Mouse (Mus musculus): ENCODE data around the gene Tsga10. TPM values are rescaled to one million over a fixed set of nuclear protein-coding genes. Genes with fewer than 3 reads are reported as not detected.

Tsga10 gene
- total and polyA plus RNA-seq, 3 experiments: 0.80 to 4.1 (median 3.7) TPM

GRCm38 (mm10) chr1:37877736-37878460, 11.7 kb upstream of the Tsga10 start:
- 82% methylated on average over 13 of the region's 13 CpGs for WGBS
- no peaks in the 10 kb centered on the region for H3K27me3 ChIP-seq (ENCODE audit: control insufficient read depth, insufficient read depth, low read length)
- intact Hi-C loops (cut with DNase I): loop anchor here (10.0 kb wide), 1 partner anchor 453 kb away; no protein-coding TSS in a partner anchor
- H3K79me2 ChIP-seq (replicated peaks; ENCODE audit: control insufficient read depth, insufficient read depth, low read length): no peaks in the 10 kb centered on the region; the same call in 1 of the 2 replicates
- no peaks in the 10 kb centered on the region for H3K4me1 ChIP-seq (ENCODE audit: control insufficient read depth, insufficient read depth, low read length)
- no peak overlapping the region for H3K9ac ChIP-seq (ENCODE audit: low read depth, low read length)
- no peak overlapping the region for H3K27ac ChIP-seq
- peak in 1 of 2 experiments; percentile 22 for DNase-seq
- H3K36me3 ChIP-seq (ENCODE audit: control insufficient read depth, insufficient read depth, low read length): no peaks in the 10 kb centered on the region; the same call in 1 of the 2 replicates
- no peak overlapping the region for H3K4me3 ChIP-seq
- TF ChIP-seq POLR2A (IDR thresholded peaks at IDR 0.05; ENCODE audit: insufficient read depth, low read depth, low read length): no peak
- no peak for TF ChIP-seq EP300 (IDR thresholded peaks at IDR 0.05; ENCODE audit: insufficient read depth, low read depth, low read length)

GRCm38 (mm10) chr1:37873157-37873556, 6.9 kb upstream of the Tsga10 start:
- Histone ChIP-seq H3K4me3 (no peak overlapping the region), H3K79me2 (replicated peaks; ENCODE audit: control insufficient read depth, insufficient read depth, low read length) (no peaks in the 10 kb centered on the region), H3K27ac (no peak overlapping the region), H3K27me3 (ENCODE audit: control insufficient read depth, insufficient read depth, low read length) (no peaks in the 10 kb centered on the region), H3K9ac (ENCODE audit: low read depth, low read length) (no peak overlapping the region), H3K4me1 (ENCODE audit: control insufficient read depth, insufficient read depth, low read length) (peaks cover 2% of the 10 kb centered on the region), H3K36me3 (ENCODE audit: control insufficient read depth, insufficient read depth, low read length) (no peaks in the 10 kb centered on the region)
- DNase-seq: no peak
- WGBS: 80% methylated on average over 4 of the region's 4 CpGs
- intact Hi-C loops (cut with DNase I): loop anchor here (2.0 to 10.0 kb wide), 2 partner anchors 18 to 448 kb away; partner anchors contain the start of genes Mitd1 and Mrpl30
- TF ChIP-seq EP300 (IDR thresholded peaks at IDR 0.05; ENCODE audit: insufficient read depth, low read depth, low read length) (no peak), CTCF (IDR thresholded peaks at IDR 0.05) (no peak), POLR2A (IDR thresholded peaks at IDR 0.05; ENCODE audit: insufficient read depth, low read depth, low read length) (no peak)

- peak overlapping the region; percentile 52 for H3K9ac ChIP-seq (ENCODE audit: low read depth, low read length)
- no peaks in the 10 kb centered on the region for H3K79me2 ChIP-seq (replicated peaks; ENCODE audit: control insufficient read depth, insufficient read depth, low read length)
- peak overlapping the region; percentile 63 for H3K27ac ChIP-seq
- peak overlapping the region; percentile 63 for H3K4me3 ChIP-seq
- H3K36me3 ChIP-seq (ENCODE audit: control insufficient read depth, insufficient read depth, low read length): no peaks in the 10 kb centered on the region
- H3K27me3 ChIP-seq (ENCODE audit: control insufficient read depth, insufficient read depth, low read length): no peaks in the 10 kb centered on the region
- H3K4me1 ChIP-seq (ENCODE audit: control insufficient read depth, insufficient read depth, low read length): peaks cover 2% of the 10 kb centered on the region
- intact Hi-C loops (cut with DNase I): loop anchor here (2.0 to 10.0 kb wide), 2 partner anchors 18 to 448 kb away; partner anchors contain the start of genes Mitd1 and Mrpl30
- WGBS: 5% methylated on average over 33 of the region's 33 CpGs
- DNase-seq: peak; percentile 80 to 83
- 0 out of 2 replicates have a peak, but pooled peaks have one; percentile 1 for TF ChIP-seq CTCF (IDR thresholded peaks at IDR 0.05)
- no peak for TF ChIP-seq EP300 (IDR thresholded peaks at IDR 0.05; ENCODE audit: insufficient read depth, low read depth, low read length)
Measured at GRCm38 (mm10) chr1:37872131-37873067, 6.2 kb upstream of the Tsga10 start.

GRCm38 (mm10) chr1:37871704-37872103, 5.5 kb upstream of the Tsga10 start, which contains the start of gene Lipt1:
TSS of gene Lipt1 (plus strand) at chr1:37871738.
- DNase-seq: peak; percentile 37 to 38

GRCm38 (mm10) chr1:37869362-37869761, 3.1 kb upstream of the Tsga10 start:
- Histone ChIP-seq H3K27me3 (ENCODE audit: control insufficient read depth, insufficient read depth, low read length) (no peaks in the 10 kb centered on the region), H3K27ac (no peak overlapping the region), H3K36me3 (ENCODE audit: control insufficient read depth, insufficient read depth, low read length) (no peaks in the 10 kb centered on the region), H3K4me3 (no peak overlapping the region), H3K9ac (ENCODE audit: low read depth, low read length) (no peak overlapping the region), H3K4me1 (ENCODE audit: control insufficient read depth, insufficient read depth, low read length) (peaks cover 2% of the 10 kb centered on the region), H3K79me2 (replicated peaks; ENCODE audit: control insufficient read depth, insufficient read depth, low read length) (no peaks in the 10 kb centered on the region)
- no peak for DNase-seq
- WGBS: 56% methylated on average over 2 of the region's 2 CpGs
- TF ChIP-seq CTCF (IDR thresholded peaks at IDR 0.05) (no peak), EP300 (IDR thresholded peaks at IDR 0.05; ENCODE audit: insufficient read depth, low read depth, low read length) (no peak), POLR2A (IDR thresholded peaks at IDR 0.05; ENCODE audit: insufficient read depth, low read depth, low read length) (no peak)
- intact Hi-C loops (cut with DNase I): no loop called here

More at GRCm38 (mm10) chr1:37871704-37872103, 5.5 kb upstream of the Tsga10 start, which contains the start of gene Lipt1:
- Histone ChIP-seq H3K36me3 (ENCODE audit: control insufficient read depth, insufficient read depth, low read length) (no peaks in the 10 kb centered on the region), H3K4me1 (ENCODE audit: control insufficient read depth, insufficient read depth, low read length) (peaks cover 2% of the 10 kb centered on the region), H3K4me3 (peak within 1 kb of the TSS; percentile 63), H3K9ac (ENCODE audit: low read depth, low read length) (peak within 1 kb of the TSS; percentile 52), H3K27me3 (ENCODE audit: control insufficient read depth, insufficient read depth, low read length) (no peaks in the 10 kb centered on the region), H3K79me2 (replicated peaks; ENCODE audit: control insufficient read depth, insufficient read depth, low read length) (no peaks in the 10 kb centered on the region), H3K27ac (peak within 1 kb of the TSS; percentile 63)
- intact Hi-C loops (cut with DNase I): loop anchor here (2.0 to 10.0 kb wide), 2 partner anchors 19 to 447 kb away; partner anchors contain the start of genes Mitd1 and Mrpl30
- 8% methylated on average over 7 of the region's 7 CpGs for WGBS
- no peak for TF ChIP-seq POLR2A (IDR thresholded peaks at IDR 0.05; ENCODE audit: insufficient read depth, low read depth, low read length)
- no peak for TF ChIP-seq CTCF (IDR thresholded peaks at IDR 0.05)
- no peak for TF ChIP-seq EP300 (IDR thresholded peaks at IDR 0.05; ENCODE audit: insufficient read depth, low read depth, low read length)

Measured in heart, adult 2 months (tissue).